Mouse (Mus musculus) lung, postnatal 14 days (tissue): ENCODE data around the gene Epyc.
"Not testable (repeated sequence)": the region's sequence is repeated elsewhere in the genome, so short reads cannot be mapped to it uniquely, and the experiment has no call there.

Experiments used
- DNase-seq: peaks from one replicate; pipeline ENCODE4 v3.0.0; 2021

Epyc gene

DNA sequence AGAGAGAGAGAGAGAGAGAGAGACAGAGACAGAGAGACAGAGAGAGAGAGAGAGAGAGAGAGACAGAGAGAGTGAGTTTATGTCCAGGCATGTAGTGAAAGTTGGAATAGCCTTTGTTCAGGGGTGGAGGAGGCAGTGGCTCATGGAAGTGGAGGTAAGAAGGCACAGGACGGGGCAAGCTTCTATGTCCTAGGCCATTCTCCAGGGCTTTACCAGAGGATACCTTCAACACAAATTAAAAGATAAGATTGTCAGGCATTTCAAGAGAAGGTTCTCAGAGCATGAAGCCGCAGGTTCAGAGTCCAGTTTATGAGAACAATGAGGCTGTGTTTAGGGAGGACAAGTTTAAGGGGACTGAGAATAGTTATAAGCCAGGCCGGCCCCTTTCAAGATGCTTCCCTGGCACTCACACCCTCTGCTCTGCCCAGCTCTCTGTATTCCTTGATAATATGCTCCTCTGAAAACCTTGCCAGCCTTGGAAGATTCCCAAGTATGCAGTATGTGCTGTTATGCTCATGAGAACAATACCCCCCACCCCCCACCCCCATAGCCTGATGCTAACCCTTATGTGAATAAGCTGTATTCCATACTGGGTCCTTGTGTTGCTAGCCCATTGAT is 71.5 kb downstream of the Epyc start:
- no peak for DNase-seq

DNA sequence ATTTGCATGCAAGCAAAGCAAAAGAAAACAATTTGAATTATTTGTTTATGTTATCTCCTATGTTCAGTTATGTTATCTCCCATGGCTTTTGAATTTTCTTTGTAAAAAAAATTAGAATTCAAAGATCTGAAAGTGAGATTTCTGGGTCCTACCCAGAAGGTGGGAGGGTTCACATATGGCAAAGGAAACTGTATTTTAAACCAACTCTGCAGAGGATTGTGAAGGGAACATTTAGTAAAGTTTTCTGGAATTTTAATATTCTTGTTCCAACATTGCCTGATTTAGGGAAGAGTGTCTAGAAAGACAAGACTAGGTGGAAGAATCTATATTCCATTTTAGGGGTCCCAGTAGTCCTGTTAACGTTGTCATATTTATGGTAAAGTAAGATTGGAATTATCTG is 73.4 kb downstream of the Epyc start:
- no peak for DNase-seq

DNA sequence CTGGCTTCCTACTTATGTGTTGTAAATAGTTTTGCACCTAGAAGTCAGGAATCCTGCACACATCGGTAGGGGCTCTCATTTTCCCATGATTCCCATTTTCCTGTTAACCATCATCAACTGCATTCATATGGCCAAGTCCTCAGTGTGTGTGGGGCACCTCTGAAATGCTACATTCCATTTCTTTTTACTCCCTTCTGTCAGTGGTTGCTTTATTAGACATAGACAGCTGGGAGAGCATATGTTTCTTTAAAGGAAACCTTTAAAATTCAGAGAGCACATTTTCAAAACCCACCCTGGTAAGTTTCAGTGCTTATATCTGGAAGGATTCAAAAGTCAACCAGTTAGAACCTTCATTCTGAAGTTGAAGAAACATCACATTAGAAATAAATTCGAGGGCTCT is 74.2 kb downstream of the Epyc start:
- DNase-seq: no peak

DNA sequence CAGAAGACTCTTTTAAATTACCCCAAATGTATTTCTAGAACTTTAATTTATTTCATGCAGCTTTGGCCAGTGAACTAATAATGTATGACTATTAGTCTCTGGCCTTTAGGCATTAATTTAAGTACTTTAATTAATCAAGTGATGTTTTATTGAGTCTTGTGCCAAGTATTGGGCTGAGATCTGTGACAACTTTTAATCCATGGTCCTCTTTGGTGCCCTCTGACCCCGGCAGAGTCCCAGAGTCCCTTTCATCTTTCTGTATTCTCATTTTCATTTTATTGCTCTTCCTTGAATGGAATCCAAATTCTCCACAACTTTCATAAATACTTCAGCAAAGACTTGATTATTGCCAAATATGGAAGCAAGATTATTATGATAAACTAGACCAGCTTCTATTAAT is 76.8 kb downstream of the Epyc start:
- no peak for DNase-seq

DNA sequence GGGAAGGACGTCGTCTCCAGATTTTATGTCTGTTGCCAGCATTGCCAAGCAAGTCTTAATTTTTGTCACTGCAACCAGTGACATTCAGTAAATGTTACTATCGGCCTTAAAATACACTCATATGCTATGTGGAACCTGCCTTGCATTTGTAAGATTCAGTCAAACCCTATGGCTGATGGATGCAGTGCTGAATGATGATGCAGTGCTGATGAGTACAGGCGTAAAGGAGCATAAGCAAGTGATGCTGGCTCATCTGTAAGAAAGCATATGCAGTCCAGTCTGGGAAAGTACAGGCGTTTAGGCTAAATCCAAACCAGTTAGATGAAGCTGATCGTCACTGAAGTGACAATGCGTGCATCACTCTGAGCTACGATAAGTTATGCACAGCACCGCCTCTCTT is 78.8 kb downstream of the Epyc start:
- DNase-seq: no peak

DNA sequence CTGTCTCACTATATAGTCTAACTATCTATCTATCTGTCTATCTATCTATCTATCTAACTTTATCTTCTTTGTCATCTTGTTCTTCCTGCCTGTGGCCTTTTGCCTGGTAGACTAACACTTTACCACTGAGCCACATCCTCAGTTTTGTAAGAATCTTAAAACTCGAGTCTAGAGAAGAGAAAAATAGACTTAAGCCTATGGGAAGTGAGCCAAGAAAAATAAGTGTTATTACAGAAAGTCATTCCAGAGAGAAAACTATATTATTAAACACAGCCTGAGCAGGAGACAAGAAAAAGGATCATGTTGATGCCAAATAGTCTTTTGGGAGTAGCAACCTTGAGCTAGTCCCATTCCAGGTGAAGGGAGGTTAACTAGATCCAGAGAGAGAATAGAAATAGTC is 82.1 kb downstream of the Epyc start:
- DNase-seq: no peak

DNA sequence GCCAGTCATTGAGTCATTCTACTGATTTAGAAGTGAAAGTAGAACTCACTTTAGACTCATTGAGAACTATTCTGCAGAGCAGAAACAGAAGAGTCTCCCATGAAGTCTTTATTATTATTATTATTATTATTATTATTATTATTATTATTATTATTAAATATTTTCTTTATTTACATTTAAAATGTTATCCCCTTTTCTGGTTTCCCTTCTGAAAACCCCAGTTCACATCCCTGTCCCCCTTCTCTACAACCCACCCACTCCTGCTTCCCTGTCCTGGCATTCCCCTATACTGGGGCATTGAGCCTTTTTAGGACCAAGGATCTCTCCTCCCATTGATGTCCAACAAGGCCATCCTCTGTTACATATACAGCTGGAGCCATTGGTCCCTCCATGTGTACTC is 82.8 kb downstream of the Epyc start, which contains the start of gene C030005K15Rik:
TSS of gene C030005K15Rik (minus strand) at position 101 of the 400 bp plus-strand sequence.
- not testable (repeated sequence) for DNase-seq
